Mouse (Mus musculus) brain, embryonic 14.5 days (tissue): ENCODE data around the gene Catsper3.

ENCODE experiments used
- CTCF ChIP-seq: fragments of 200-500 bp; IDR thresholded peaks from 2 replicates; pipeline ENCODE4 v1.5.1; 2012; ENCODE audit warnings: inconsistent platforms, mild to moderate bottlenecking, moderate library complexity, borderline replicate concordance; ENCODE audit not compliant: insufficient read depth, insufficient read length; ENCODE audit errors: extremely low read depth
- POLR2A ChIP-seq: fragments of 200-500 bp; IDR thresholded peaks from 2 replicates; pipeline ENCODE4 v1.6.1; 2012; ENCODE audit warnings: mild to moderate bottlenecking, inconsistent platforms, borderline replicate concordance; ENCODE audit not compliant: poor library complexity, insufficient read depth, insufficient read length, severe bottlenecking; ENCODE audit errors: extremely low read depth

DNA sequence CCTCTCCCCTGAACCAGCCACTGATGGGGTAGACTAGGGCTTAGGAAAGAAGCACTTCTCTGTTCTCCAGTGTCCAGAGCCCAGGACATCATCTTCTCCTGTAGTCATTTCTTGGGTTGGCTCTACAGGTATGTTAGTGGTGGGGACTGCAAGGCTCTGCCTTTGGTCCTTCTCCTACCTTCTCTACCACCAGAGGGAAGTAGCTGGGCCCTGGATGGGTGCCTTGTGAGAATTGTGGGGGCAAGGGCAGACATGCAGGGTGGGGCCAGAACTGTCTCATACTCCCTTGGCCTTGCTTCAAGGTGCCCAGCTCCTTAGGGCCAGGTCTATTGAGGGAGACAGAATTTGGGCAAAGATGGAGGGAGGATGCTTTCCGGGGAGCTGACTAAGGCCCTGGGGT is 48.2 kb downstream of the Catsper3 start:
- TF ChIP-seq CTCF (no peak), POLR2A (no peak)
